In genomic region chr13:73069840-73070530, GRCm38 (mm10) we compare ENCODE assay signal across 15 mouse cellular contexts.
DNase-seq lines count a peak whose midpoint lies in the region; ATAC-seq and TF ChIP-seq lines count a peak whose summit lies in the region.
"Had no signal": no experiment of that assay in that cellular context is flagged by ENCODE, and none has a peak within 500 bp of the region (broad histone marks: within the 10 kb centered on the region; RNA-seq: fewer than 3 reads in every experiment).

No protein-coding gene starts in this region.

- no peaks in the 10 kb centered on the region for H3K9me3 ChIP-seq in heart, embryonic 11.5 days (replicated peaks; ENCODE audit: control insufficient read depth, low read length)
- H3K9me3 ChIP-seq: limb, embryonic 13.5 days; stomach, embryonic 15.5 days had no signal

- ATAC-seq in heart, embryonic 11.5 days (replicated peaks; ENCODE audit: insufficient number of reproducible peaks, low FRiP score, low TSS enrichment): no peak; the same call in 1 of the 2 replicates
- ATAC-seq: intestine, postnatal 0 days had no signal

- no peak overlapping the region for H3K27ac ChIP-seq in heart, embryonic 11.5 days (ENCODE audit: low read depth, low read length)
- H3K27ac ChIP-seq in layer of hippocampus, adult 2 months: no peak overlapping the region
- H3K27ac ChIP-seq: limb, embryonic 13.5 days; macrophage; stomach, embryonic 15.5 days had no signal

- H3K36me3 ChIP-seq in heart, embryonic 11.5 days (ENCODE audit: control insufficient read depth, insufficient read depth, low read length): no peaks in the 10 kb centered on the region
- H3K36me3 ChIP-seq: G1E; limb, embryonic 13.5 days; stomach, embryonic 15.5 days had no signal

- no peak overlapping the region for H3K4me3 ChIP-seq in heart, embryonic 11.5 days (ENCODE audit: low read depth, low read length)
- H3K4me3 ChIP-seq in layer of hippocampus, adult 2 months: no peak overlapping the region
- H3K4me3 ChIP-seq: limb, embryonic 13.5 days; stomach, embryonic 15.5 days had no signal

- H3K9ac ChIP-seq in heart, embryonic 11.5 days (ENCODE audit: low read depth, low read length): no peak overlapping the region
- H3K9ac ChIP-seq: limb, embryonic 13.5 days; stomach, embryonic 15.5 days had no signal

- WGBS in heart, embryonic 11.5 days (ENCODE audit: insufficient replicate concordance): 50% methylated on average over 13 of the region's 13 CpGs

- H3K4me1 ChIP-seq in heart, embryonic 11.5 days (ENCODE audit: control insufficient read depth, insufficient read depth, low read length): peaks cover 6% of the 10 kb centered on the region; the same call in 1 of the 2 replicates
- H3K4me1 ChIP-seq: limb, embryonic 13.5 days; stomach, embryonic 15.5 days had no signal

- no peak for TF ChIP-seq CTCF in layer of hippocampus, adult 2 months (conservative IDR thresholded peaks at IDR 0.05)

- H3K27me3 ChIP-seq in heart, embryonic 11.5 days (ENCODE audit: control insufficient read depth, insufficient read depth, low read length): 0 out of 2 replicates have a peak, but pooled peaks cover 3% of the 10 kb centered on the region
- H3K27me3 ChIP-seq: stomach, embryonic 15.5 days had no signal

- no peak overlapping the region for H3K4me2 ChIP-seq in heart, embryonic 11.5 days
- H3K4me2 ChIP-seq: limb, embryonic 13.5 days; stomach, embryonic 15.5 days had no signal

- DNase-seq in adrenal gland, postnatal 10 days: peak; percentile 9
- no peak for DNase-seq in adrenal gland, adult 2 months
- DNase-seq in NIH3T3 (ENCODE audit: low read depth): peak; percentile 12
- DNase-seq in forelimb bud, embryonic 11.5 days (ENCODE audit: low read depth, low spot score): peak; percentile 41
- DNase-seq in kidney, postnatal 36 days: peak; percentile 17 to 59
- no peak for DNase-seq in thymus, postnatal 0 days (ENCODE audit: low spot score)
- DNase-seq in layer of hippocampus, adult 2 months (ENCODE audit: low spot score in 2 of 2): no peak
- DNase-seq: adrenal gland, adult 8-10 months; cerebellum, adult 11-12 months had no signal

Comparison
In these comparisons a context has a peak if more than half of its experiments do, and no peak if none do; other contexts are left out.
1. DNase-seq: peak in adrenal gland, postnatal 10 days (single experiment), NIH3T3 (single experiment), forelimb bud, embryonic 11.5 days (single experiment) and kidney, postnatal 36 days (2 of 2); none in adrenal gland, adult 2 months (single experiment), thymus, postnatal 0 days (single experiment) and layer of hippocampus, adult 2 months (0 of 2).